Mouse (Mus musculus): ENCODE data around the gene Hist1h3g.
A peak's percentile ranks its signal among the peaks of the same experiment; 100 is the strongest.
"Not testable (repeated sequence)": the region's sequence is repeated elsewhere in the genome, so short reads cannot be mapped to it uniquely, and the experiment has no call there.

The Hist1h3g gene

DNA sequence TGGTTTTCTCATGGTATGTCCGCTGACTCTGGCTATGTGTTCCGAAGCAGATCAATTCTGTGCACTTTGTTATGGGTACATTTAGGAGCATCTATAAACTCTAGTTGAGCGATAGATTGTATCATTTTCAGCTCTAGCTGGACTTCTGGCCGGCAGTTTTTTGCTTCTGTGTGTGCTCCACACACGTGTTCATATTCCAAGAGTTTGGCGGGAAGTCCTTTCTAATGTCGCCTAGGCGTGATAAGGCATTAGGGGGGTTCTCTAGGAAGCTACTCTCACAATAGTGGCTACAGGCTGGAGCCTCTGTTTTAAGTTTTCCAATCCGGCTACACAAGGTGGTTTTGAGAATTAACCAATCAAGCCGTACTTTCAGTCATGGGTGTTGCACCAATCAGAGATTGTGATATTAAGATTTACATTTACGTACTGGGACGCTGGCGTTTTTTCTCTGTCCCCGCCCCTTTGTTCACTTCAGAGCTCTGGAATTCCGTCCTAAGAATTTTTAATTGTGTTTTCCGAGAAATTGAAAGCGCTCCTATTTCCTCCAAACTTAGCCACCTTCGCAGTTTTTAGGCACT, 20.7 kb downstream of the Hist1h3g start:
- DNase-seq (ENCODE audit: low spot score in 2 of 2): peak; percentile 68 to 75

DNA sequence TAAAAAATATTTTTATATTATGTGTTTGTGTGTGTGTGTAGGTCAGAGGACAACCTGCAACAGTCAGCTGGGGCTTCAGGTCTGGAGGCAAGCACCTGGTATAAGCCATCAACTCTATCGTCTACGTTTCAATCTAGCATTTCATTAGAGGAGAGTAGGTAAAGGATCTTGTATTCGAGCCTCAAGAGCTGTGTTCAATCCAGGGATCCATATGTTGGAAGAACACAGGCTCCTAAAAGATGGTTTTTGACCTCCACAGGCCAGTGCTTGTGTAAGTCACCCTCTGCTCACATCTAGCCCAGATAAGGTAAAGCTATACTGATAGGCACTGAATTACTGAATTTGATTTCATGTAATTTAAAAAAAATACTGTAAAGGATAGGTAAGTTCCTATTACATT, 21.7 kb downstream of the Hist1h3g start:
- DNase-seq (ENCODE audit: low spot score in 2 of 2): no peak

GRCm38 (mm10) chr13:23560699-23561098, 25.5 kb downstream of the Hist1h3g start:
- not testable (repeated sequence) for DNase-seq (ENCODE audit: low spot score in 2 of 2)

DNA sequence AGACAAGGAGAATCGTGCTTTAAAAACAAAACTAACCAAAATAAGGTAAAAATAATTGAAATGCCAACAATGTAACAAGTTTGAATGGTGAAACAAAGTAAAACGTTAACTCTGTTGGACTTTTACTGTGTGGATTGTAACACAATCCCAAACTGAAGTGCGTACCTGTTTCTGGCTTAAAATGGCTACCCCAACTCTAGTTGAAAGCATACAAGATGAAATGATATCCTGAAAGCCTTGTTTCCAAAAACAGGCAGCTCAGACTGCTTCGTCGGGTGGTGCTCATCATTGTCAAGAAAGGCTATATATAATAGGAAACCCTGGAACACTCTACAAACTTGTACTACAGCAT, 26.3 kb downstream of the Hist1h3g start:
- DNase-seq (ENCODE audit: low spot score in 2 of 2): not testable (repeated sequence)

DNA sequence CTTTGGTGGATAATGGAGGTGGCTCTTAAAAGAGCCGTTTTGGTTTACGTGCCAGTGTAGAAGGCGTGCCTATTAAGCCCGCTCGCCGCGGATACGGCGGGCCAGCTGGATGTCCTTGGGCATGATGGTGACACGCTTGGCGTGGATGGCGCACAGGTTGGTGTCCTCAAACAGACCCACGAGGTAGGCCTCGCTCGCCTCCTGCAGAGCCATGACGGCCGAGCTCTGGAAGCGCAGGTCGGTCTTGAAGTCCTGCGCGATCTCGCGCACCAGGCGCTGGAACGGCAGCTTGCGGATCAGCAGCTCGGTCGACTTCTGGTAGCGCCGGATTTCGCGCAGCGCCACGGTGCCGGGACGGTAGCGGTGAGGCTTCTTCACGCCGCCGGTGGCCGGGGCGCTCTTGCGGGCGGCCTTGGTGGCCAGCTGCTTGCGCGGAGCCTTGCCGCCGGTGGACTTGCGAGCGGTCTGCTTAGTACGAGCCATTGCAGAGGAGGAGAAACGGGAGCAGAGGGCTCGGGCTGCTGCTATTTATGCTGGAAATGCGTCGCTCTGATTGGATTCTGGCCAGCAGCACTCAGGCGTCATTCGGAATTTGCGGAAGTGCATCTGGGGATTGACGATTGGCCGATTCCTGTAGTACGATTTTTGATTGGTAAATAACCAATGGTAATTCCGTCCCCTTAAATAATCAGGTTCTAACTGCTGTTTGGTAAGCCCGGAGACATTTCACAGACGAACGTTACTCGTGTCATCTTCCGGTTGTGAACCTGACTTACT, 26.8 kb downstream of the Hist1h3g start, which contains the start of gene Hist1h3e:
Hist1h3e (minus strand) TSS at position 487 of the 777 bp plus-strand sequence.
- DNase-seq (ENCODE audit: low spot score in 2 of 2): peak; percentile 89 to 90

DNA sequence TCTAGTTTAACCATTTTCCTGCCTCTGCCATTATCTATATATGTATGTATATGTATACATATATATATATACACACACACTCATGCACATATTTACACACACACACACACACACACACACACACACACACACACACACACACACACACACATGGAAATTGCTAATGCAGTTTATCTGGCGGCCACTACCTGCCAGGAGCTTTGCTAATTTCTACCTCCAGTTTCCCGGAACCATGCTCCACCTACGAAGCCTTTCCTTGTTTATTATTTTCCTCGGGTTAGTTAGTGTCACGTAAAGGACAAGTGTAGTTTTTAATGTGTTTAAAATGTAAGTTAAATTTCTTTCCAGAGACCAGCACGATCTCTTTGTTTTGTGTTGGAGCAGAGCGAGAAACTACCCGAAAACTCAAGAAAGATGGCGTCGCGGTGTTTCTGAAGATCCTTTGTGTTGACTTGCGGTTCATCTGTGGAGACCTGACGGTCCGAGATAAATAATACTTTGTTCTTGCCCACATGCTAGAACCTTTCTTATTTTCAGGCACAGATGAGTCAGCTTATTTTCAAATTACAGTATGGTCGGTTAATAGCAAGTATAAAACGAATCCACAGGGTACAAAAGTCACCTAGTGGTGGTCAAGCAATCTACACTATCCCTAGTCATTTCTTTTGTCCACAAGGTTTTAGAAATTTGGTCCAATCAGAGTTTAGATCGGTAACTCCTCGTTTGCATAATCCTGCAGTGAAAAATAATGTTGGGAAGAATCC, 27.7 kb downstream of the Hist1h3g start:
- DNase-seq (ENCODE audit: low spot score in 2 of 2): peak in 1 of 2 experiments; percentile 26

DNA sequence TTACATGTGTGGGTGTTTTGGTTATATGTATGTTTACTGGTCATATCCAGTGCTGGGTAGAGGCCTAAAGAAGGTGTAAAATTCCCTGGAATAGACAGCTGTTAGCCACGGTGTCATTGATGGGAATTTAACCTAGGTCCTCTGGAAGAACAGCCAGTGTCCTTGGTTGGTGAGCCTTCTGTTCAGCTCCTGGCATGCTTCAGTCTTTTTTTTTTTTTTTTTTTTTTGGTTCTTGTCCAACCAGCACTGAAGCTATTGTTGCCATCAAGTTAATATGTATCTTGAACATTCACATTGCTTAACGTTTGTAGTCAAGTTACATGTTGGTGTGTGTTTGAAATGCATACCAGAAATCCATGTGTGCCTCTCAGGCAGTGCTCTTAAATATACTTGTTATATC, 29.3 kb downstream of the Hist1h3g start:
- no peak for DNase-seq (ENCODE audit: low spot score in 2 of 2)

GRCm38 (mm10) chr13:23570261-23571021, 35.2 kb downstream of the Hist1h3g start:
- not testable (repeated sequence) for DNase-seq (ENCODE audit: low spot score in 2 of 2)

GRCm38 (mm10) chr13:23571022-23571503, 35.8 kb downstream of the Hist1h3g start, which contains the start of the genes Hist1h2ae and Hist1h2bg:
TSS of gene Hist1h2ae (minus strand) at chr13:23571220.
TSS of gene Hist1h2bg (plus strand) at chr13:23571396.
- peak; percentile 76 to 78 for DNase-seq (ENCODE audit: low spot score in 2 of 2)

DNA sequence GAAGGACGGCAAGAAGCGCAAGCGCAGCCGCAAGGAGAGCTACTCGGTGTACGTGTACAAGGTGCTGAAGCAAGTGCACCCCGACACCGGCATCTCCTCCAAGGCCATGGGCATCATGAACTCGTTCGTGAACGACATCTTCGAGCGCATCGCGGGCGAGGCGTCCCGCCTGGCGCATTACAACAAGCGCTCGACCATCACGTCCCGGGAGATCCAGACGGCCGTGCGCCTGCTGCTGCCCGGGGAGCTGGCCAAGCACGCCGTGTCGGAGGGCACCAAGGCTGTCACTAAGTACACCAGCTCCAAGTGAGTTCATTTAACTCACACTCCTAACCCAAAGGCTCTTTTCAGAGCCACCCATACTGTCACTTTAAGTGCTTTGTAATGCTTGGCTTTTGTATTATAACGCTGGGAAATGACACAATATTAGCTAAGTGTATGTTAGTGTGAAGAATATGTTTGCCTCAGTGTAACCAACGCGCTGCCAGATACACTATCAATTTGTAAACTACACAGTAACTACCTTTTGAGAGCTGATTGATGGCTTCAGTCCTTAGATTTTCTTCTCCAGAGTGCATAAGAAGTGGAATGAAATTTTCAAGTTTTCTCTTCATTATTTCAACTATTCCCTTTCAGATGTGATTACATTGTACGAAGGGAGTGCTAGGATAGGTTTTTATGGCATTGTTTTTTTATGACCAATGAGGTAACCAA, 36.4 kb downstream of the Hist1h3g start:
- DNase-seq (ENCODE audit: low spot score in 2 of 2): not testable (repeated sequence)

GRCm38 (mm10) chr13:23572218-23573033, 37.2 kb downstream of the Hist1h3g start:
- DNase-seq (ENCODE audit: low spot score in 2 of 2): no peak

DNA sequence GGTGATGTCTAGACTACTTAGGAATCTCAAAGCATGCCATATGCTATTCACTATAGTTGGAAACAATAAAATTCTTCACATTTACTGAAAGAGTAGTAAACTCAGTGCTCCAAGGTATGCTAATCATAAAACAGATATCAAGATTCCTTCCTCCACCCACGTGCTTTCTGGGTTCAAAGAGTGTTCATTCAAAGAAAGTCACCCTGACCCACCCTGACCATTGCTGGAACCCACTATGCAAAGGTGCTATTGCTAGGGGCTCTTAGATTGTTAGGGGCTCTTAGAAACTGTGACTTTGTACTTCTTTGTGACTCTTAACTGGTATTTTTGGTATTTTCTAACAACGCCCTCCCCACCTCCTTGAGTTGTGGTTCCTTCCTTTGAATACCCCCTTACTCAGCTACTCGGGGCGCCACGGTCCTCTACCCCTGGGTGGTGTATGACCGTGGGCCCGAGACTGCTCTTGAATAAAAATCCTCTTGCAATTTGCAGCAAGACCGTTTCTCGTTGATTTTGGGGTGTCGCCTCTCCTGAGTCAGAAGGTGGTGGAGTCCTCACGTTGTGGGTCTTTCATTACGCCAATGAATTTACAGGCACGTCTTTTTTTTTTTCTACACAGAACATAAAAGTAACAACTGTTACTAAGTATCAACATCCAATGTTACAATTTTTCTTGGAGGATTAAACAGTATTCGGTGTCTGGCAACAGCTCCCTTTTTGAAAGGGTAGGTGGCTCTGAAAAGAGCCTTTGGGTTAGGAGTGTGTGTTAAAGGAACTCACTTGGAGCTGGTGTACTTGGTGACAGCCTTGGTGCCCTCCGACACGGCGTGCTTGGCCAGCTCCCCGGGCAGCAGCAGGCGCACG, 38.0 kb downstream of the Hist1h3g start:
- not testable (repeated sequence) for DNase-seq (ENCODE audit: low spot score in 2 of 2)

DNA sequence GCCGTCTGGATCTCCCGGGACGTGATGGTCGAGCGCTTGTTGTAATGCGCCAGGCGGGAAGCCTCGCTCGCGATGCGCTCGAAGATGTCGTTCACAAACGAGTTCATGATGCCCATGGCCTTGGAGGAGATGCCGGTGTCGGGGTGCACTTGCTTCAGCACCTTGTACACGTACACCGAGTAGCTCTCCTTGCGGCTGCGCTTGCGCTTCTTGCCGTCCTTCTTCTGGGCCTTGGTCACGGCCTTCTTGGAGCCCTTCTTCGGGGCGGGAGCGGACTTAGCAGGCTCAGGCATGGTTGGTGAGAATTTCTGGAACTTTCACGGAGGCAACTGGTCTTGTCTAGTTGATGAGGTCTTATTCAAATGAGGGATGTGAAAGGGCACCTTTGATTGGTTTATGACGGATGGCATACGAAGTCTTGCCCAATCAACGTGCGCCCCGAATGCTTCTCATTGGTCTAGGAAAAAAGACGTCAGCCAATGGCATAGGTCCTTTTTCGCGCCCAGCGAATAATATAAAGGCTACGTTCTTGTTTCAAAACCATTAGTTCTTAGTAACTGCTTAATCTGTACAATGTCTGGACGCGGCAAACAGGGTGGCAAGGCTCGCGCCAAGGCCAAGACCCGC, 38.8 kb downstream of the Hist1h3g start, which contains the start of the genes Hist1h2bf and Hist1h2ad:
Hist1h2bf (minus strand) TSS at position 299 of the 627 bp plus-strand sequence.
Hist1h2ad (plus strand) TSS at position 484 of the 627 bp plus-strand sequence.
- DNase-seq (ENCODE audit: low spot score in 2 of 2): peak; percentile 88 to 93

- DNase-seq (ENCODE audit: low spot score in 2 of 2): not testable (repeated sequence)
These were observed 39.4 kb downstream of the Hist1h3g start for GRCm38 (mm10) chr13:23574546-23575170.

- peak in 1 of 2 experiments; percentile 60 for DNase-seq (ENCODE audit: low spot score in 2 of 2)
These were observed 40.1 kb downstream of the Hist1h3g start, which contains the start of gene Hist1h3d for GRCm38 (mm10) chr13:23575271-23575851. TSS of gene Hist1h3d (plus strand) at chr13:23575763.

- DNase-seq (ENCODE audit: low spot score in 2 of 2): not testable (repeated sequence)
These were observed 40.7 kb downstream of the Hist1h3g start for GRCm38 (mm10) chr13:23575864-23576313.

DNA sequence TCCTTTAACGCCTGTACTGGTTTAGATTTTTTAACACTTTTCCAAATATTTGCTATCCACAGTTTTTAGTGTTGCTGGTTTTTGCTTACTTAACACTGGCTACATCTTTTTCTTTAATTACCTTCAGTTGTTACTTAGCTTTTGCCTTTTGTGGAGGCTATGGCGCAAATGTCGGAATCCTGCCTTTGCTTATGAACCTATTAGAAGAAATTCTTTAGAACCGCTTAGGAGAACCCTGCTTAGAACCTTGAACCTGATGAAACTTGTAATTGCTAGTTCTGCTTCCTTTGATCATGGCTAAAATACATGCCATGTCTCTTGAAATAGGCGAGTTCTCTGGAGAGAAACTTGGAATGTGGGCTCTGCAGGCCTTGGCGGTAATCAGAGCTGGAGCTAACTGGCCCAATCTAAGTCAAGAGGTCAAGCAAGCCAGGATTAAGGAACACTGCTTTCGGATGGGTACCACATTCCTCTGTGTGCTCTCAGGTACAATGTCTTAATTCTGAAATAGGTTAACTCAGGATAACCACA, 41.2 kb downstream of the Hist1h3g start:
- no peak for DNase-seq (ENCODE audit: low spot score in 2 of 2)
